Mouse (Mus musculus): ENCODE measurements around the gene Gtf3c5.

Gene Gtf3c5

DNA sequence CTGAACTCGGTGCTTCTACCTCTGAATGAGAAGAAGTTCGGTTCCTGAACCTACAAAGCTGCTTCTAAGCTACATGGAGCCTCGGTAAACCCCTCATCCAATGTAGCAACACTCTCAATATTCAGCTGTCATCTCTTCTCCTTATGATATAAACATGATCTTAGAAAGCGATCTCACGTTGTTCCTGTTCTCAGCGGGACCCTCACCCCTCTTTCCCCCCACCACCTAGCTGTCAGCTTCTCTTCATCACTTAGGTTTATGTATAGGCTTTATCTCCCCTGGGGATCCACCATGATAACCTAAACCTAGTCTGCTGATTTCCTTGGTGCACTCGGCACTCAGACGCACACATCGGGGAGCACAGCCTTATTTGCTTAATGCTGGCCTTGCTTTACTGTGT lies at the start of gene Gtf3c5:
TSS of gene Gtf3c5 (minus strand) at position 101 of the 400 bp plus-strand sequence.
- DNase-seq (ENCODE audit: low read depth, low spot score), result no peak

DNA sequence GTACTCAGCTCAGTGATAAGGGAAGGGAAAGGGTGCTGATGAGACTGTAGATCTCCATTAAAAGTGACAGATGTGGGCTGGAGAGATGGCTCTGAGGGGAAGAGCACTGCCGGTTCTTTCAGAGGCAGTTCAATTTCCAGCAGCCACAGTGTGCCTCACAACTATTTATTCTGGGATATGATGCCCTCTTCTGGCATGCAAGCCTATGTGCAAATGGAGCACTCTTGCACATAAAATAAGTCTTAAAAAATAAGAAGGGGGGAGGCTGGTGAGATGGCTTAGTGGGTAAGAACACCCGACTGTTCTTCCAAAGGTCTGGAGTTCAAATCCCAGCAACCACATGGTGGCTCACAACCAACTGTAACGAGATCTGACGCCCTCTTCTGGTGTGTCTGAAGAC lies 49.6 kb upstream of the Gtf3c5 start:
- no peak for DNase-seq (ENCODE audit: low read depth, low spot score)

DNA sequence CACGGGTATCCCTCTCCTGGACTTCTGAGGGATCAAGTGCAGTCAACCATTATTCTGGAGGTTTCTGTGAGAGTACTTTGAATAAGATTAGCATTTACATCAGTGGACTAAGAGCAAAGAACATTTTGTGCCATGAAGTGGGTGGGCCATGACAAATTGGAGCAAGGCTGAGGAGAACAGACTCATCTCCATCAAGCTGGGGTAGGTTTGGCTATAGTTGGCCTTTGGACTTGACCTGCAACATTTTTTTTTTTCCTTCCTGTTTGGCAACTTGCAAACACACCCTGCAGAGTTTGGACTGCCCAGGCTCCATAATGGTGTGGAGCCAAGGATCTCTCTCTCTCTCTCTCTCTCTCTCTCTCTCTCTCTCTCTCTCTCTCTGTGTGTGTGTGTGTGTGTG lies 49.1 kb upstream of the Gtf3c5 start:
- no peak for DNase-seq (ENCODE audit: low read depth, low spot score)

DNA sequence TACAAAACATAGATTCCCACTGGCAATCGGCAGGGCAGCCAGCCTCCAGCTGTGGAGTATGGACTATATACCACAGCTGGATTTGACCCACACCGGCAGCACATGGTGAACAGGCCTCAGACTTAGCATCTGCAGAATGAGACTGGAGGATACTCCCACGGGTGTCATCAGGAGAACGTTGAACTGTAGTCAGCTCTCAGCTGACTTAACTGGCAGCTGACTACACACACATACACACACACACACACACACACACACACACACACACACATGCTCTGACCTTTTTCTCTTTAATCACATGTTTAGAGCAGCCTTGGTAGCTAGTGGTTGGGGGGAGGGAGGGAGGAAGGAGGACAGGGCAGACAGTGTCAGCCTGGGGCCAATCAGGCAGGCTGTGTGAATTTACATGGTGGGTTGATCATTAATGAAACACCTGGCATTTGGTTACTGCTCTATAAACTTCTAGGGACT lies 46.4 kb upstream of the Gtf3c5 start:
- DNase-seq (ENCODE audit: low read depth, low spot score), result no peak

DNA sequence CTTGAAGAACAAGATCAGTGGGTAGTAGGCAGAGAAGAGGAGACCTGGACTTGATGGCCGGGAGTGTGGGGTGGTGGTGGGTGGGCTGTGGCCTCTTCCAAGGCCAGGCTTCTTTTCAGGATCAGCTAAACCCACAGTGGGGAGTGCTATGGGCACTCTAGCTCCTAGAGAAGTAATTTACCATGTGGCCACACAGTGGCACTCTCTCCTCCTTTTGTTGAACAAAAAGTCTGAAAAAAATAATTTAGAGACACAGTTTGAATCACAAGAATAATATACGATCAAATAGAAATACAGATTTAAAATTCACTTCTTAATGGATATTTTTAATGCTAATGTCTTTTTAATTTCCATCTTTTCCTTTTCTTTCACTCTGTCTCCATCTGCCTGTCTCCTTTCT lies 44.5 kb upstream of the Gtf3c5 start:
- no peak for DNase-seq (ENCODE audit: low read depth, low spot score)

DNA sequence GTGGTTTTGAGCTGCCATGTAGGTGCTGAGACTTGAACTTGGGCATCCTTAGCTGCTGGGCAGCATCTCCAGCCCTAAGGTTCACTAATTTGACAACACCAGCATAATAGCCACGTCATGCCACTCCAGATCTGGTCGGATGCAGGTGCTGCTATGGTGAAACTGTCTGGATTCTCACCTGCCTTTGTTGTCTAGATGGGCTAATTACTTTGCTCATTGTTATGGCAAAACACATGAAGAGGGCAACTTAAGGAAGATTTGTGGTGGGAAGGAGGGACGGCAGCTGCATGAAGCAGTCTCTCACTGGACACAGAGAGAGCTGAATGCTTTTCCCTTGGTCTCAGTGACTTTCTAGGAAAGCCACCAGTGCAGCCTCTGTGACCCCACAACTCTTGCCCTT lies 42.5 kb upstream of the Gtf3c5 start:
- DNase-seq (ENCODE audit: low read depth, low spot score), result no peak

DNA sequence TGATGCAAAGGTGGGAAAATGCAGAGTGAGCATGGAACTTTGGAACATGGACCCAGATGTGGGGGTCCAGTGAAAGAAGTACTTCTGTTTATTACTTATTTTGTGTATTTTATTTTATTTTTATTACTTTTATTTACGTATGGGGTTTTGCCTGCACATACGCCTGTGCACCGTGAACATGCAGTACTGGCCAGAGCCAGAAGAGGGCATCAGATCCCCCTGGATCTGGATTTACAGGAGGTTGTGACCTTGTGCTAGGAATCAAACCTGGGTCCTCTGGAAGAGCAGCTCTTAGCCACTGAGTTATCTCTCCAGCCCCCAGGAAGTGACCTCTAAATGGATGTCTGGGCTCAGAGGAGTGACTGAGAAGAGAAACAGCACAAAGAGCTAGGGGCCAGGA lies 41.3 kb upstream of the Gtf3c5 start:
- no peak for DNase-seq (ENCODE audit: low read depth, low spot score)

DNA sequence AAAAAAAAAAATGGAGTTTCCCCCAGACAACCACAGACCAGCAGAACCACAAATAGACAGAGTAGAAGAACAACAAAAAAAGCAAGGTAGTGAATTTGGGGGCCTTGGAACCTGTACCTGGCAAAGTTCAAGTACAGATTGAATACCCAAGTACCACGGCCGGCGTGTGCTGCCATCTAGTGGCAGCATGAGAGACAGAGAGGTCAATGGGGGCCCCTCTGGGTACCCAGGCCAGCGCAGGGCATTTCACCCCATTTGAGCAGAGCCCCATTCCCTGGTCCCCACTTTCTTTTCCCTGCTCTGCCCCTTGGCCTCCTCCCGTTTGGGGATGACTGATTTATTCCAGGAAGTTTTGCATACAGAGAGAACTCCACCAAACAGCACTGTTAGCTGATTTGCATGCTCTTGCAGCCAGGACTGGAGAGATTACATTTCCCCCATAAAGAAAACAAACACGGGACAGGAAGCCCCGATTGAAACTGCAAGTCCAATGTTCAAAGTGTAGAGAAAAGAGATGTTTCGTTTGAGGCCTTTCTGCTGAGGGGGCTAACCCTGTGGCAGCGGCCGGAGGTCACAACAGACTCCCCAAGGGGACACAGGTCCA lies 39.1 kb upstream of the Gtf3c5 start:
- DNase-seq (ENCODE audit: low read depth, low spot score), result no peak

DNA sequence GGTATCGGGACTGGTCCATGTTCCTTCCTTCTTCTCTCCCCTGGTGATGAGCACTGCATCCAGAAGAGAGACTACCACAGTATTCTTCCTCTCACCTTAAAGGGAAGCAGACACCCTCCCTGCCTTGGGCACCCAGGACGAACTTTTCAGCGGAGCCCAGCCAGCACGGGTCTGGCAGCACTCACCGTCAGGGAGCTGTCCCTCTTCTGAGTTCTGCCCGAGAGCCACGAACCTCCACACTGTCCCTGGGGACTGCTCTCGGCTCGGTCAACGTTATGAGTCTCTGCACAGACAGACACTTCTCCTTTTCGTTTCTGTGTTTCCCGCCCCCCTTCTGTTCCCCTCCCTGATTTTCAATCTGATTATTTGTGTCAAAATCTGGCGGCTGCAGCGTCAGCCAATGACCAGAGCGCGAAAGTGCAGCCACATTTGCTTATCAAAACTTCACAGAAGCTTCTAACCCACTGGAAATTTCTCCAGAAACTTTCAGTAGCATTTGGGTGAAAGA lies 38.2 kb upstream of the Gtf3c5 start, which contains the start of gene Gfi1b:
TSS of gene Gfi1b (minus strand) at position 319 of the 508 bp plus-strand sequence.
- no peak for DNase-seq (ENCODE audit: low read depth, low spot score)

DNA sequence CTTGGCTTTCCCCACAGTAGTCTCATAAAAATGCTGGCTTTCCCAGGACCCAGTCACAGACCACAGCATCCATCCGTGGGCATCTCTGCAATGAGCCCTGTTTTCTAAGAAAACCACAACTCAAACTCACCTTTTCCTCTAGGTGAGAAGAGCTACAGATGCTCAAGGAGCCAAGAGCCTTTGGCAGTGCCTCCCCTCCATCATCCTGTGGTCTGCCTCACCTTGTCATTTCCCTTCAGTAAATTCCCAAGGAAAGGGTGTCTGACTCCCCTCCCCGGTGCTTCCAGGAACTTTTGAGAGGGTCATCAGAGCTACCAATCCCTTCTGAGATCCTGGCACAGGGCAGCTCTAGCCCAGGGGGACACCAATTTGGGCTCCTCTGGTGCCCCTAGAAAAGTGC lies 37.6 kb upstream of the Gtf3c5 start:
- no peak for DNase-seq (ENCODE audit: low read depth, low spot score)

DNA sequence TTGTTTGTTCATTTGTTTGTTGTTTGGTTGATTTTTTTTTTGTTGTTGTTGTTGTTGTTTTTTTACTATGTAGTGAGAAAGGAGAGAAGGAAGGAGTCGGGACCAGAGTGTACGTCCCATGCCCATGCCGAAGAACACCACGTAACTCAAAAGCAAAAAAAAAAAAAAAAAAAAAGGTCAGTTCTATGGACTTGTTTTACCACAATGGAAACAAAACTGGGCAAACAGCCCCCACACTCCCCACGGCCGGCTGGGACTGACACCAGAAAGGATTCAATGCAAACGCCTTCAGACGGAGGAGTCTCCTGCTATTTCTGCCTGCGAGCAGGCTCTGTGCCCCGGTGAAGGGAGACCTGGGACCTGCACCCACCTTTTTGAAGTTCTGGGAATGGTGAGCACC lies 37.0 kb upstream of the Gtf3c5 start:
- DNase-seq (ENCODE audit: low read depth, low spot score), result no peak

DNA sequence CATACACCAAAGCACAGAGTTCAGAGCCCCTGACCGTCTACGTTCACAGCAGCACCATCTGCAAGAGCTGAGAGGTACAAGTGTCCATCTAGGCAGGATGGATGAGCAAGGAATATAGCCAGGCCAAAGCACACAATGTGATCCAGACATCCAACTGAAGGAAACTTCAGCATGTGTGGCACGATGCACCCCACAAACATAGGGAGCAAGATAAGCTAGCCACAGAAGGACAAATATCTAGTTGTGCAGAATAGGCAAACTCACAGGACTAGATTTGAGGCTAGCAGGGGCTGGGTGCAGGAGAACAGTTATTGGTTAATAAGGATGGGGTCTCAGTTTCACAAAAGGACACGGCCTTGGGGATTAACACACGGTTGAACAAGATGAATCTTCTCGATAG lies 35.8 kb upstream of the Gtf3c5 start:
- DNase-seq (ENCODE audit: low read depth, low spot score), result no peak

DNA sequence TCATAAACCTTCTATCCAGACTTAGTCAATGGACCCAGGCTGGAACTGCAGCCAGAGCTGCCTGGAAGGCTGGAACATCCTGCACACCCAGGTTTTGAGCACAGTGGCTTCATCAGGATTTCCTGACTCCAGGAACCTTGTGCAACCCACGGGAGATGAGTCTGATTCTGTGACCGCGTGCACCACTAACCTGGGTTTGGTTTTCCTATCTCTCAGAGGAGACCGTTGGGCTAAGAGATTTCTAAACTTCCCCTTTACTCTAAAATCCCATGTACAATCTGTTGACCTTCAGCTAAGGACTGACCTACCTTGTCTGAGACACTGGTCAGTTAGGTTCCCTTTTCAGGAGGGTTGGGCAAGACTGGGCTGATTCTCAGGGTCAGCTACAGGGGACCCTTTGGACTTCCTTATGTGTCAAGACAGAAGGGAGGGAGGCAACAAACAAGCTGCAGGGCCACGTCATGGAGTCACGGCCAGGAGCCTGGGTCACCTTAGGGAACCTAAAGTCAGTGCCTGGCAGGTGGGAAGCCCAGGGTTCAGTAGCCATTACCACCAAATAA lies 35.3 kb upstream of the Gtf3c5 start:
- no peak for DNase-seq (ENCODE audit: low read depth, low spot score)

DNA sequence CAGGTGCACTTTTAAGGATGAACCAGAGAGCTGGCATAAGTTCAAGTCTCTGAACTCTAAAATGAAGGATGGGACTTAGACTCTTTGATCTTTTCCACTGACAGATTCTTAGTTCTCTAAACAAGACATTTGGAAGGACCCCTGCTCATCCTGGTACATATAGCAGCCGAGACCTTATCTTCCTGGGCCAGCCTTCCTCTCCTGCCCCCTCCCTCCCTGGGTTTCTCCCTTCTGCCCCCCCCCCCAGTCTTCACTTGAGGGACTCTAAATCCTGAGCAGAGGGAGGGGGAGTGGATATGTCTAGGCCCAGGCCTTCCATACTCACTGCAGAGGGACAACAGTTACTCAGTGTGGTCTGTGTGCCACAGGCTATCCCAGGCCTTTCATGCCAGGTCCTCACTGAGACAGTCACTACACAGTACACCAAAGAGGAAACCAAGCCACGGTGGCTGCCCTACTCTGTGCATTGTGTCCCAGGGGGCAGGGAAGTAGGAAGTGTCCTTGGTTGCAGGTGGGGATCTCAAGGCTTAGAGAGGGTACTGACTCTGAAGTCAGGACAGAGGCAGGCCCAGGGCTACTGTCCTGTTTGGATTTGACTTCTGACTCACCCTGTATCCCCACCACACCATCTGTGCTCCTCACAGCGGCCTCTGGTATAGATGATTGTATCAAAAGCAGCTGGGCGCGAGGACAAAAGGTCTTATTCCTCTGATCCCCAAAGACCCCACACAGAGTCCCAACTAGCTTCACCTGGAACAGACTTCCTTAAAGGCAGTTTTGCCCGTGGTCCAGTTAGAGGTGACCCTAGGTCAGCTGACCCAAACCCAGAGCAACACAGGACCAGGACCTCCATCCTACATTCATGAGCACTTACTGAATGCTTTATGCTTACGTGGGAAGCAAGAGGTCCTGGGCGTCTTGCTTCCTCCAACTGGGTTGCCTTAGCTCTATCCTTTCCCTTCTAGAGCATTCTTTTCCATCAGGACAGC lies 34.2 kb upstream of the Gtf3c5 start:
- DNase-seq (ENCODE audit: low read depth, low spot score), result no peak

DNA sequence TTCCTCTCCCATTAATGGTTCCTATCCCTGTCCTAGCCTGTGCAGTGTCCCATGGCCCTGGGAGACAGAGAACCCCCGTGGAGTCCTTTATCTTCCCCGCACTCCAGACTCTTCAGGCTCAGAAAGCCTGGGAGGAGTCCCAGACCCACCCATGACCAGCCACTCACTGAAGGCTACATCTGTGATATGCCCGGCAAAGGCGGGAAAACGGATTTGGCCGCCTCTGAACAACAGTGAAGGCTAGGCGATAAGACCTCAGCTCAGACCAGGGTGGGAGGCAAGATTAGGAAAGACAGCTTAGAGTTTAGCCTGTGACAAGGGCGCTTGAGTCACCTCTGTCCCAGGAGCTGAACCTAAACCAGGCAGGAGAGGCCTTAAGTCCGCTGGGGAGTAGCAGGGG lies 33.3 kb upstream of the Gtf3c5 start:
- DNase-seq (ENCODE audit: low read depth, low spot score), result no peak

DNA sequence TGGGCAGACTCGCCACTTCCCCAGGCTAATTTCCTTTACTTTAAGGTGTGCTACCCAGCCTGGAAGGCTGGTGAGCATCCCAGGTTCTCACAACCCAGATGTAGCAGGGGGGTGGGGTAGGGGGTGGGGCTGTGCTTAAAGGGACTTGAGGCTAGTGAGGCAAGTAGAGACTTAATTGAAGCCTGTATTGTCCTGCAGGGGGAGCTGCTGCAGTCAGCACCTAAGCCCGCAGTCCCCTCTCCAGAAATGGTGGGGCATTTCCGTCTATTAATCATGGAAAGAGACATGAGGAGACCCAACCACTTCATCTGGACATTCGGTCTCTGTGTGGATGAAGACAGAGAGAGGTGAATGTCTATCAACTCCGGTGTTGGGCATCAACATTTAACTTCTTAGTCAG lies 32.8 kb upstream of the Gtf3c5 start:
- DNase-seq (ENCODE audit: low read depth, low spot score), result no peak

DNA sequence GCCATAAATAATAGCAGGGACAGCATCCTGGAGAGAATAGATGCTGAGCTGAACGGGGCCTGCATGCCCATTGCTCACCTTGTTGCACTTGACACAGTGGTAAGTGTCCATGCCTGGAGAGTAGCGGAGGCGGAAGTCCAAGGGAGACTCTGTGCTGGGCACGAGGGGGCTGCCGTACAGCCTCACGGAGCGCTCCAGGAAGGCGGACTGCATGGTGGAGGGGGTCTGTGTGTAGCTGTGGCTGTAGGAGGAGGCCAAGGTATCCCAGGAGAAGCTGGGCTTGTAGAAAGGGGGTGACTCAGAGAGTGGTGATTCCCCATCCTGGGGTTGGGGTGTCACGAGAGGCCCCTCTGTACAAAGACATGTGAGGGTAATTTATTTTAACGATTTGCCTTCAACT lies 30.0 kb upstream of the Gtf3c5 start:
- no peak for DNase-seq (ENCODE audit: low read depth, low spot score)

DNA sequence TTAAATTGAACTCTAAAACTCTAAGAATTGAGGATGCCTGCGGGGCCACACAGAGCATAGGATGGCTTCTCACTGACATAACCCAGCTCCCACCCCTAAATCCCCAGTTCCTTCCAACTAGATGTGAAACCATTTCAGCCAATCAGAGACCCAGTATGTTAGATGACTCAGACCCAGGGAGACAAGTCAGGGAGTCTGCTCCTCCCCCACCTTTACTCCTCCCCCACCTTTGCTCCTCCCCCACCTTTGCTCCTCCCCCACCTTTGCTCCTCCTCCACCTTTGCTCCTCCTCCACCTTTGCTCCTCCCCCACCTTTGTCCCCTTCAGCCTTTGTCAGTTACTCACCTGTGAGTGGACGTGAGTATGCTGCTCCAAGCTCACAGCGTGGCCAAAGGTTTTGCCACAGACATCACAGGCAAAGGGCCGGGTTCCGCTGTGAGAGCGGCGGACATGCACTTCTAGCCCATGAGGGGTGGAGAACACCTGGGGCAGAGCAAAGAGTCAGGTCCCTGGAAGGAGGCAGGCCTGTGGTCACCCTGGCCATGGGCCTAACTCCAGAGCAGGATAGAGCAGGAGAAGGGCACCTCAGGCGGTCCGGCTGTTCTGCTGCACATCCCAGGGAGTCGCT lies 29.0 kb upstream of the Gtf3c5 start:
- no peak for DNase-seq (ENCODE audit: low read depth, low spot score)

DNA sequence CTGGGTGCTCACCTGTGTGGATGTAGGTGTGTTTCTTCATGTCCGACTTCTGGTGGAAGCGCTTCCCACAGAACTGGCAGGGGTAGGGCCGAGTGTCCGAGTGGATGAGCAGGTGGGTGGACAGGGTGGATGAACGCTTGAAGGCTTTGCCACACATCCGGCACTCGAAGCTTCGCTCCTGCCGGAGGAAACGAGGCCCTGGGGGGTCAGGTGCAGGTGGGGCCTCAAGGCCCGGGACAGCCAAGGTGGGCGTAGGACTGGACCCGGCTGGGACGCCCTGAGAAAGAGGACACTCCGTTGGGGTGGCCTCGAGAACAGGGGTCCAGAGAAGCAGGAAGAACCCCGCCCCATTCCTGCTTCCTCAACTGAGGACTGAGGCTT lies 27.8 kb upstream of the Gtf3c5 start:
- DNase-seq (ENCODE audit: low read depth, low spot score), result no peak

DNA sequence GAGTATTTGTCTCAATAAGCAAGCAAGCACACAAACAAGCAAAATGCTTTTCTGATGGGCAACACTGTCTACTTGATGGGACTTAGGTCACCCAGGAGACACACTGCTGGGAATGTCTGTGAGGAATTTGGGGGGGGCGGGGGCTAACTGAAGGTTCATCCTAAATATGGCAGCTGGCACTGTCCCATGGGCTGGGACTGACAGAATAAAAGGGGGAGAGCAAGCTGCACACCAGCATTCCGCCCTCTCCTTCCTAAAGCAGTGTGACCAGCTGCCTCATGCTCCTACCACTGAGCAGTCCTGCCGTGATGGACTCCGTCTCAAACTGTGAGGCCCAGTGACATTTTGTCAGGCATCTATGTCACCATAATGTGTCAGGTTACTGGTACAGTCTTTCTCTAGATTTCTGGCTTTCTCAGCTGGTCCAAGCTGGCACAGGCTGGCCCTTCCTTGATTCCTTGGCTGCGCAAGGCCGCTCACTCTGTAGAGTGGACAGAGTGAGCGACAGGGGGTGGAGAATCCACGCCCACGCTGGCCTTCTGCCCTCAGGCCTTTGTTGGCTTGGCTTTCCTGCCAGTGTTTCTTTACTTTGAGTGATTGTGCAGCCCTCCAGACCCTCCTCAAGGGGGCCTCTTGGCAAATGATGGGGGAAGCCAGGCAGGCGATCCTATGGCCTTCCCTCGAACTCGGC lies 27.3 kb upstream of the Gtf3c5 start:
- DNase-seq (ENCODE audit: low read depth, low spot score), result no peak

DNA sequence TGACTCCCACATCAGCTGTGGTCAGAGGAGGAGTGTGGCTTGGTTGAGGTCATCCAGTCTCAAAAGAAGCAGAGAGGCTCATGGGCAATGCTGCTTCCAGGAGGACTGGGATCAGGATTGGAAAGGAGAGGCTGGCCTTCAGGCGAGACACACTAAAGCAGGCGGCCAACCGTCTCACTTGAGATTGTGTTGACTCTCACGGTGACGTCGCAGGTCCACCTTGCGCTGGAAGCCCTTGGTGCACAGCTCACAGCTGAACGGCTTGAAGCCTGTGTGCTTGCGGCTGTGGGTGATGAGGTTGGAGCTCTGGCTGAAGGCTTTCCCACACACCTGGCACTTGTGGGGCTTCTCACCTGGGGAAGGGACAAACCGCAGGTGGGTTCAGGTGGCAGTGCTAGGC lies 26.3 kb upstream of the Gtf3c5 start:
- DNase-seq (ENCODE audit: low read depth, low spot score), result no peak

All from embryo, embryonic 11.5 days (tissue).